ENCODE assay signal across 9 mouse cellular contexts in the genomic region with DNA sequence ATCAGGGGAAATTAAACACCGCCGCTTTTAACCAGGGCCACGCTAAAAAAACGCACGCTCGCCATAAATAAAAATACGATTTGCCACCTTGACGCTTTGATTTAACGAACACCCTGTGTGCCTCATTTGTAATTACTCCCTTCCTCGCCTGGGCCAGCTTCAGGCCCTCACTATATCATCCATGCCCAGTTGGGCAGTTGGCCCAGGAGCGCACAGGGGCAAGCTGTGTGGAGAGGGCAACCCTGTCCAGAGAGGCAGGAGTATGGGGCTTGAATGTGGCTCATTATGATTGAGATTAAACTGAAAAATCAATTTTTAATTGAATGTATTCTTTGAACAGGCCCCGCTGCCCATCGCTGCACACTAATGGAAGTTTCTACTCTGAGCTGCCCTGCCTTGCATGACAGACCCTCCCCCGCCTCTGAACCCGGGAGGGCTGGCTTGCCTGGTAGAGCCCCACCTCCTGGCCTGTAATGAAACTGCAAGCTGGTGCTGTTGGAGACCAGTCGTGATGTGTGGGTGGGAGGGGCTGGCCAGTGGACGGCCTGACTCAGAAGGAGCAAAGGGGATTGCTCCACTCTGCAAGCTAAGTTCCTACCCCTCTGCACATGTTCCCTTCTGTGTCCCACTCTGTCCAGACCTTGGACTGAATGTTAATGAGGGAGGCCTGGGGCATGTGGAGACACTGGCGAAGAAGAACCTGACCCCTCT. TPM values are rescaled to one million over a fixed set of nuclear protein-coding genes. Genes with fewer than 3 reads are reported as not detected.
A peak's percentile ranks its signal among the peaks of the same experiment; 100 is the strongest.
DNase-seq lines count a peak whose midpoint lies in the region; ATAC-seq and TF ChIP-seq lines count a peak whose summit lies in the region.
"Had no signal": no experiment of that assay in that cellular context is flagged by ENCODE, and none has a peak within 500 bp of the region (broad histone marks: within the 10 kb centered on the region; RNA-seq: fewer than 3 reads in every experiment).

No protein-coding gene starts in this region.

- H3K27me3 ChIP-seq in ES-Bruce4 (ENCODE audit: control insufficient read depth, insufficient read depth, low read length, poor library complexity, severe bottlenecking) = no peaks in the 10 kb centered on the region
- no peaks in the 10 kb centered on the region for H3K27me3 ChIP-seq in hindbrain, embryonic 11.5 days (ENCODE audit: control insufficient read depth, insufficient read depth, low read length)

- no peak overlapping the region for H3K4me3 ChIP-seq in layer of hippocampus, adult 2 months
- no peak overlapping the region for H3K4me3 ChIP-seq in ES-Bruce4 (ENCODE audit: low read depth, low read length)
- no peak overlapping the region for H3K4me3 ChIP-seq in hindbrain, embryonic 11.5 days (ENCODE audit: low read depth, low read length)
- H3K4me3 ChIP-seq: liver, embryonic 13.5 days had no signal

- no peaks in the 10 kb centered on the region for H3K36me3 ChIP-seq in ES-Bruce4 (ENCODE audit: control insufficient read depth, insufficient read depth, low read length, poor library complexity, severe bottlenecking)
- H3K36me3 ChIP-seq in hindbrain, embryonic 11.5 days (ENCODE audit: control insufficient read depth, insufficient read depth, low read length) = no peaks in the 10 kb centered on the region
- H3K36me3 ChIP-seq: liver, embryonic 13.5 days had no signal

- H3K4me2 ChIP-seq in hindbrain, embryonic 11.5 days (replicated peaks; ENCODE audit: low read depth, low read length) = no peak overlapping the region
- H3K4me2 ChIP-seq: liver, embryonic 13.5 days had no signal

- DNase-seq in layer of hippocampus, adult 2 months (ENCODE audit: low spot score in 2 of 2) = no peak
- DNase-seq in layer of hippocampus, adult 9-10 months (ENCODE audit: low spot score) = no peak
- DNase-seq in adrenal gland, postnatal 36 days = peak; percentile 10 to 49
- DNase-seq in hindbrain, embryonic 11.5 days (ENCODE audit: low spot score) = peak; percentile 84
- peak; percentile 61 for DNase-seq in lung, postnatal 10 days
- DNase-seq in thymus, postnatal 14 days = peak; percentile 55
- DNase-seq in right cerebral cortex, adult 18-20 months = no peak
- DNase-seq: liver, embryonic 13.5 days had no signal

- TF ChIP-seq EP300 in ES-Bruce4 (IDR thresholded peaks at IDR 0.05; ENCODE audit: insufficient read depth, low read depth, low read length) = no peak

- TF ChIP-seq CTCF in layer of hippocampus, adult 2 months (conservative IDR thresholded peaks at IDR 0.05) = peak; percentile 75
- peak; percentile 86 for TF ChIP-seq CTCF in ES-Bruce4 (IDR thresholded peaks at IDR 0.05; ENCODE audit: low read depth, low read length)

- H3K9me3 ChIP-seq in ES-Bruce4 (replicated peaks; ENCODE audit: control insufficient read depth, insufficient read depth, low read length, poor library complexity, severe bottlenecking) = no peaks in the 10 kb centered on the region
- no peaks in the 10 kb centered on the region for H3K9me3 ChIP-seq in hindbrain, embryonic 11.5 days (ENCODE audit: control insufficient read depth, low read length)
- H3K9me3 ChIP-seq: liver, embryonic 13.5 days had no signal

- no peaks in the 10 kb centered on the region for H3K4me1 ChIP-seq in ES-Bruce4 (ENCODE audit: control insufficient read depth, insufficient read depth, low read length)
- H3K4me1 ChIP-seq in hindbrain, embryonic 11.5 days (replicated peaks; ENCODE audit: control insufficient read depth, insufficient read depth, low read length) = no peaks in the 10 kb centered on the region
- H3K4me1 ChIP-seq: liver, embryonic 13.5 days had no signal

- 36% methylated on average over 18 of the region's 18 CpGs for WGBS in hindbrain, embryonic 11.5 days

- TF ChIP-seq POLR2A in ES-Bruce4 (IDR thresholded peaks at IDR 0.05; ENCODE audit: insufficient read depth, low read length) = no peak

- no peak overlapping the region for H3K27ac ChIP-seq in layer of hippocampus, adult 2 months
- no peak overlapping the region for H3K27ac ChIP-seq in ES-Bruce4 (ENCODE audit: insufficient read depth, low read length)
- no peak overlapping the region for H3K27ac ChIP-seq in hindbrain, embryonic 11.5 days (ENCODE audit: low read depth, low read length)
- H3K27ac ChIP-seq: liver, embryonic 13.5 days had no signal

- no peak overlapping the region for H3K9ac ChIP-seq in ES-Bruce4 (ENCODE audit: low read depth, poor library complexity, severe bottlenecking)
- no peak overlapping the region for H3K9ac ChIP-seq in hindbrain, embryonic 11.5 days (ENCODE audit: low read depth, low read length)
- H3K9ac ChIP-seq: liver, embryonic 13.5 days had no signal

- ATAC-seq in hindbrain, embryonic 11.5 days (ENCODE audit: low FRiP score) = peak; percentile 53

RNA-seq across cellular contexts. Expression of gene Engase, which starts 57.9 kb away (rescaled TPM):
- 10 to 100 TPM; 14.8 TPM for total RNA-seq in layer of hippocampus, adult 2 months (2021)
- 4.9 and 7.8 TPM in 2 replicates for polyA plus RNA-seq in ES-Bruce4 (2011; ENCODE audit: insufficient read depth, insufficient read length, low read depth, missing spikeins)
- 10 to 100 TPM; 10.3 to 20.7 TPM for total RNA-seq in adrenal gland, postnatal 36 days (2021)
- 4.7 and 4.8 TPM in 2 replicates for polyA plus RNA-seq in hindbrain, embryonic 11.5 days (2014; fragmentation: Nextera tagmentation; extraction: Ambion mirVana)

Comparison
In these comparisons a context has a peak if more than half of its experiments do, and no peak if none do; other contexts are left out.
1. DNase-seq: peak in adrenal gland, postnatal 36 days (2 of 2), hindbrain, embryonic 11.5 days (single experiment), lung, postnatal 10 days (single experiment) and thymus, postnatal 14 days (single experiment); none in layer of hippocampus, adult 2 months (0 of 2), layer of hippocampus, adult 9-10 months (single experiment) and right cerebral cortex, adult 18-20 months (single experiment).